Mouse (Mus musculus) hindbrain, postnatal 0 days (tissue): ENCODE data around the gene Gnpat. TPM values are rescaled to one million over a fixed set of nuclear protein-coding genes. Genes with fewer than 3 reads are reported as not detected.

ENCODE experiments used
- ATAC-seq: fragments of 200-750 bp; cut with Nextera tagmentation; 2 replicates; pipeline ENCODE4 v1.8.0; 2017; ENCODE audit warnings: mild to moderate bottlenecking, moderate TSS enrichment, moderate library complexity
- DNase-seq: peaks from one replicate; pipeline ENCODE4 v3.0.0-alpha.2; 2015; ENCODE audit warnings: low spot score
- H3K27ac ChIP-seq: fragments of 300-500 bp; sonication (generic); 2 replicates; pipeline ENCODE4 v1.5.1; 2014; ENCODE audit warnings: mild to moderate bottlenecking
- H3K27me3 ChIP-seq: fragments of 300-500 bp; sonication (generic); 2 replicates; pipeline ENCODE4 v1.6.1; 2014; ENCODE audit warnings: low read length, mixed read lengths; ENCODE audit not compliant: insufficient read depth
- H3K36me3 ChIP-seq: fragments of 300-500 bp; sonication (generic); 2 replicates; pipeline ENCODE4 v1.6.1; 2014; ENCODE audit warnings: low read length, mixed read lengths; ENCODE audit not compliant: insufficient read depth
- H3K4me1 ChIP-seq: fragments of 300-500 bp; sonication (generic); 2 replicates; pipeline ENCODE4 v1.6.1; 2014; ENCODE audit warnings: antibody characterized with exemption, low read length, mixed read lengths; ENCODE audit not compliant: insufficient read depth
- H3K4me2 ChIP-seq: fragments of 300-500 bp; sonication (generic); 2 replicates; pipeline ENCODE4 v1.6.1; 2014; ENCODE audit warnings: low read depth, mild to moderate bottlenecking, low read length, moderate library complexity, mixed read lengths
- H3K4me3 ChIP-seq: fragments of 300-500 bp; sonication (generic); 2 replicates; pipeline ENCODE4 v1.5.1; 2014; ENCODE audit warnings: low read length
- H3K9ac ChIP-seq: fragments of 300-500 bp; sonication (generic); replicated peaks from 2 replicates; pipeline ENCODE4 v1.6.1; 2014; ENCODE audit warnings: mild to moderate bottlenecking, low read length, moderate library complexity, mixed read lengths
- H3K9me3 ChIP-seq: fragments of 300-500 bp; sonication (generic); 2 replicates; pipeline ENCODE4 v1.6.1; 2016; ENCODE audit warnings: low read length, mixed read lengths
- CTCF ChIP-seq: IDR thresholded peaks from 2 replicates; pipeline ENCODE4 v1.5.1; 2016; ENCODE audit warnings: antibody characterized with exemption, control low read depth, low read depth
- WGBS: fragments of 180-500 bp; shearing (Covaris S2); extraction: QIAGEN DNeasy Blood & Tissue Kit; methylation state at CpG from one replicate; pipeline ENCODE4 v1.1.7; 2014; 5-methylcytosine and 5-hydroxymethylcytosine counted together
- polyA plus RNA-seq: library from polyadenylated mRNA; unstranded; fragments of >200 nt; fragmentation: Nextera tagmentation; extraction: Ambion mirVana; gene quantifications from 2 replicates; pipeline ENCODE4 v1.2.1, GENCODE M21; 2015
- total RNA-seq: library from RNA; depleted of rRNA; stranded (reverse); fragments of >200 nt; gene quantifications from 2 replicates; pipeline ENCODE4 v1.2.3, GENCODE M21; 2014

Gene Gnpat
- total and polyA plus RNA-seq, 2 experiments from 2014 or later, result 47.2 to 53.5 TPM

DNA sequence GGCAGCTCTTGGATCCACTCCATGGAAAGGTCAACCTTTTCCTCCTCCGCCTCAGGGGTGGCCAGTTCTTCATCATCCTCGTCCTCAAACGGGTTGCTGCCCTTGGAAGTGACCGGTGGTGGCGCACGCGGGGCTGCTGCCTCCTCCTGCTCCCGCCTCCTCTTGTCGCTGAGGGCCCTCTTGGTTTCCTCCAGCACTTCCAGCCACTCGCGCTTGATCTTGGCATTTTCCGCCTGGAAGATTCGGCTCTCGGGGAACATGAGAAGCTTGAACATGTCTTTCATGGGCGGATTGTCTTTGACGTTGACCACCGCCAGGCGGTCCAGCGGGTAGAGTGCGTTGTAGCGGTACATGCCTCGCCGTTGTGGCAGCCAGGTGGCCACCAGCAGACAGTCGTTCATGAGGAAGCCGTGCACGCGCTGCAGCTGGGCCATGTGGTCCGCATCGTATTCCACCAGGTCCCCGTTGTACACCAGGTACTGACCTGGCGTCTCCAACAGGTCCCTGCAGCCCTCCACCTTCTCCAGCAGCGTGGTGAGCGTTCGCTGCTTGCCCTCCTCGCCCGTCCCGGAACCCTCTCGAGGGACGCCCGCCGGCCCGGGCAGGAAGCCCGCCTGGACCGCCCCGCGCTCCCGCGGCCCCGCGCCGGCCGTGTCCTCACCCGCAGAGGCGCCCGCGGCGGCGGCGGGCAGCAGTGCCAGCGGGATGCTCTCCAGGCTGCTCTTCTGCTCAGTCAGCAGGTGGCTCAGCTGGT lies 34.0 kb downstream of the Gnpat start:
- H3K4me2 ChIP-seq, result peak overlapping the region; percentile 98
- no peaks in the 10 kb centered on the region for H3K9me3 ChIP-seq
- peak; percentile 57 for ATAC-seq
- peaks cover 23% of the 10 kb centered on the region for H3K36me3 ChIP-seq
- H3K27ac ChIP-seq, result peak overlapping the region; percentile 90
- TF ChIP-seq CTCF, result peak; percentile 80
- peak overlapping the region; percentile 76 for H3K9ac ChIP-seq
- H3K4me1 ChIP-seq, result peaks cover 13% of the 10 kb centered on the region
- peak overlapping the region; percentile 88 for H3K4me3 ChIP-seq
- peak; percentile 82 for DNase-seq
- WGBS, result under 1% methylated on average over 60 of the region's 60 CpGs
- no peaks in the 10 kb centered on the region for H3K27me3 ChIP-seq

DNA sequence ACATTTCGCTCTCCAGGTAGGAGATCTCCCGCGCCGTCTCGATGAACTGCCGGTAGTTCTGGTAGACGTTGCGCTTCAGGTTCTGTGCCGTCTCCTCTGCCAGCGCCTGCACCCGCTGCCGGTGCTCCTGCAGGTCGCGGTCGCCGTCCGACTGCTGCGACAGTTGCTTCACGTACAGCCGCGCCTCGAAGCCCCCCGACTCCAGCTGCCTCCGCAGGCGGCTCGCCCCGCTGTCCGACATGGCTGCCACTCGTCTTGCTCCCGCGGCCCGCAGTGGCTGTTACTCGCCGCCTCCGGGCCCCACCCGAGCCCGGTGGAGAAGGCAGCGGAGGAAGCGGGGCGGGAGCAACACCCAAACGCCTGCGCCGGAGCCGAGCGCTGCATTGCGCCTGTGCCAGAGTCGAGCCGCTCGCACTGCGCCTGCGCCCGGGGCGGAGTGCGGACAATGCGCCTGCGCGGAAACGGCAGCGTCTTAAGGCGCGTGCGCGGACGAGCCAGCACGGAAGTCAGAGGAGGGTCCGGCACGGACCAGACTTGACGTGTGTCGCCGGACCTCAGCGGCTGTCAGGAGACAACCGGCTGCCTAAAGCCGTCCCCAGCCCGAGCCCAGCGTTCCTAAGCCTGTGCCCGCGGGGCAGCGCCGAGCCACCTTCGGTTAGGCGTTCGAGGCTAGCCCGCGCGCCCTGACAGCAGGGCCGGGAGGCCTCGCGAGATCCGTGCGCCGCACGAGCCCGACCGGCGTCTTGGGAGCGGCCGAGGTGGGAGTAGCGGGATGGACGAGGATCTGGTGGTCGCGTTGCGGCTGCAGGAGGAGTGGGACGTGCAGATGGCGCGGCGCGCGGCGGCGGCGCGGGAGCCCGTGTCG lies 34.8 kb downstream of the Gnpat start, which contains the start of the genes Exoc8 and Sprtn:
Exoc8 (minus strand) TSS at position 320 of the 865 bp plus-strand sequence.
Sprtn (plus strand) TSS at position 501 of the 865 bp plus-strand sequence.
- Histone ChIP-seq H3K4me1 (peaks cover 13% of the 10 kb centered on the region), H3K9me3 (no peaks in the 10 kb centered on the region), H3K9ac (peak within 1 kb of the TSS; percentile 76), H3K36me3 (peaks cover 31% of the 10 kb centered on the region), H3K27ac (peak within 1 kb of the TSS; percentile 90), H3K4me2 (peak within 1 kb of the TSS; percentile 98), H3K4me3 (peak within 1 kb of the TSS; percentile 88), H3K27me3 (no peaks in the 10 kb centered on the region)
- WGBS, result under 1% methylated on average over 104 of the region's 114 CpGs
- DNase-seq, result peak; percentile 99
- TF ChIP-seq CTCF, result no peak
- ATAC-seq, result peak; percentile 89

DNA sequence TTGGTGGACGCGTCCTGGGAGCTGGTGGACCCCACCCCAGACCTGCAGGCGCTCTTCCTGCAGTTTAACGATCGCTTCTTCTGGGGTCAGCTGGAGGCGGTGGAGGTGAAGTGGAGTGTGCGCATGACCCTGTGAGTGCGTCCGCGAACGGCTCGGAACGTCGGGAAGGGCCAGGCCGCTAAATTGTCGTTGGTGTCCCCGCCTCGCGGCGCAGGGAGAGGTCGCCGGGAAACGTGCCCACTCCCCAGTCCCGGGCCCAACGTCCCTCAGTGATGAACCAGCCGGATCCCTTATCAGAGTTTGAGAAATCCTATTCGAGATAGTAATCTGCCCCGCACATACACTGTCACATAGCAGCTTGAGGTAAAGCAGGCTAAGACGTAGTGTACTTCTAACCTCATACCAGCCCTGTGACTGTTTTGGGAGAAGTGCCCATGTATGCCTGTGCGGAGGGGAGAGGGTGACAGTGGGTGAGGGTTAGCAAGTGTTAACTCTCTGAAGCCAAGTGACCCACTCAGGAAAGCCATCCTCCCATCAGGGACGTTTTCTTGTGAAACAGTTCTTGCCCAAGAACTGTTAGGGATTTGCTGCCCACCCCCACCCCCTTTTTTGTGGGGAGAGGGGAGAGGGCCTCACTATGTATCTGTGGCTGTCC lies 35.5 kb downstream of the Gnpat start:
- peak overlapping the region; percentile 90 for H3K27ac ChIP-seq
- peaks cover 13% of the 10 kb centered on the region for H3K4me1 ChIP-seq
- WGBS, result 6% methylated on average over 30 of the region's 31 CpGs
- H3K36me3 ChIP-seq, result peaks cover 38% of the 10 kb centered on the region
- H3K4me2 ChIP-seq, result peak overlapping the region; percentile 98
- DNase-seq (no peak), ATAC-seq (peak; percentile 18)
- TF ChIP-seq CTCF, result no peak
- H3K9ac ChIP-seq, result peak overlapping the region; percentile 76
- no peaks in the 10 kb centered on the region for H3K9me3 ChIP-seq
- H3K27me3 ChIP-seq, result no peaks in the 10 kb centered on the region
- H3K4me3 ChIP-seq, result peak overlapping the region; percentile 88

DNA sequence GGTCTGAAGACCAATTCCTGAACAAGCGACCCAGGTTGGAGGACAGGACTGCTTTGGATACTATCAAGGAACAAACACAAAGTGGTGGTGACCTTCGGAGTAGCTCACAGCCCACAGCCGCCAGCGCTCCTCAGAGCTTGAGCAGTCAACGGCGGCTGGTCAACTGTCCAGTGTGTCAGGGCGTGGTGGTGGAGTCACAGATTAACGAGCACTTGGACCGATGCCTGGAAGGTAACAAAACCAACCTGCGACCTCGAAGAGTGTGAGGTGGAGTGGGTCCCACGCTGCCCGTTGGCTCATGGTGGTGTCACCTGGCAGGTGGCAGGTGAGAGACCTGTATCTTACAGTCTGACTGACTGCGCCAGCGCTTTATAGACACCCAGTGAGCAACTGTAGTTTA lies 40.4 kb downstream of the Gnpat start:
- ATAC-seq (no peak), DNase-seq (no peak)
- 96% methylated on average over 15 of the region's 15 CpGs for WGBS
- Histone ChIP-seq H3K4me2 (no peak overlapping the region), H3K9ac (no peak overlapping the region), H3K36me3 (peaks cover 55% of the 10 kb centered on the region), H3K9me3 (no peaks in the 10 kb centered on the region), H3K27me3 (no peaks in the 10 kb centered on the region), H3K4me3 (no peak overlapping the region), H3K4me1 (peaks cover 4% of the 10 kb centered on the region; the same call in 1 of the 2 replicates), H3K27ac (no peak overlapping the region)
- TF ChIP-seq CTCF, result no peak

DNA sequence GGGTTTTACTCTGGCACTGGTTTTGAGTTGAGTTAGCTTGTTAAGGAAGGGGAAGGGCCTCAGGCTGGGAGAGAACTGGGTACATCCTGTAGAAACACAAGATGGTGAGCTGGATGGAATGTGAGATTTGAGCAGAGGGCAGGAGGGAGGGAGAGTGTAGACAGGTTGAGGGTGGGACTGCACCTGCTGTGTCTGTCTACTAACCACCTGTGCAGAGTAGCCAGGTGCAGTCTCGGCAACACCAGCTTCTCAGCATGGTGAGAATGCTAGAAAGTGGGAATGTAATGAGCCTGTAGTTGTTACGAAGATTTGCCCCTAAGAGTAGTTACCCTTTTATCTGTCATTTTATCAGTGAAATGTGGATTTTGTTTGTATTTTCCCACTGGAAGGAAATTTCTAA lies 42.6 kb downstream of the Gnpat start:
- no peak for TF ChIP-seq CTCF
- H3K27ac ChIP-seq, result no peak overlapping the region
- H3K36me3 ChIP-seq, result peaks cover 52% of the 10 kb centered on the region
- no peaks in the 10 kb centered on the region for H3K27me3 ChIP-seq
- H3K4me3 ChIP-seq, result no peak overlapping the region
- H3K4me1 ChIP-seq, result no peaks in the 10 kb centered on the region
- H3K9me3 ChIP-seq, result no peaks in the 10 kb centered on the region
- no peak overlapping the region for H3K9ac ChIP-seq
- DNase-seq, result no peak
- WGBS, result 94% methylated on average over 2 of the region's 2 CpGs
- no peak for ATAC-seq
- H3K4me2 ChIP-seq, result no peak overlapping the region

DNA sequence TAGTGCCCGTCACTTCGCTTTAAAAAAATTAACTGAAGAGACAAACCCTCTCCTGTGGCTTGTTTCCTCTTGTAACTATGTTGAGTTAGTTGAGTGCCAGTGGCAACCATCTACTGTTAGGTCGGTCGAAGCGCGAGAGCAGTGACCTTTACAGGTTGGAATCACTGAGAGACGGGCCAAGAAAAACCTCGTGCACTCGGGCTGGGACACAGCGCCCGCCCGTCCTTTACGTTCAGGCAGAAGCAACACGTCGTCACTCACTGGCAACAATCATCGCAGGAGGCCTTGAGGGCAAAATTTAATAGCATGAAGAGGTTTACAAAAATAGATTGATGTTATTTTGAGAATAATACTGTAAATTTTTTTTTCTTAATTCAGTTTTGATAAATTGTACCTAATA lies 47.1 kb downstream of the Gnpat start:
- ATAC-seq (no peak), DNase-seq (no peak)
- Histone ChIP-seq H3K4me3 (no peak overlapping the region), H3K27me3 (no peaks in the 10 kb centered on the region), H3K9ac (no peak overlapping the region), H3K4me2 (no peak overlapping the region), H3K9me3 (no peaks in the 10 kb centered on the region), H3K27ac (no peak overlapping the region), H3K36me3 (peaks cover 24% of the 10 kb centered on the region), H3K4me1 (no peaks in the 10 kb centered on the region)
- no peak for TF ChIP-seq CTCF
- WGBS, result 90% methylated on average over 16 of the region's 16 CpGs
